Mouse (Mus musculus) fat pad, adult 2 months (tissue): ENCODE measurements around the gene Exoc7.

ENCODE experiments used
- DNase-seq: peaks from one replicate; pipeline ENCODE4 v3.0.0-alpha.2; 2011; ENCODE audit warnings: low read depth, low spot score; ENCODE audit errors: extremely low read depth

The Exoc7 gene

DNA sequence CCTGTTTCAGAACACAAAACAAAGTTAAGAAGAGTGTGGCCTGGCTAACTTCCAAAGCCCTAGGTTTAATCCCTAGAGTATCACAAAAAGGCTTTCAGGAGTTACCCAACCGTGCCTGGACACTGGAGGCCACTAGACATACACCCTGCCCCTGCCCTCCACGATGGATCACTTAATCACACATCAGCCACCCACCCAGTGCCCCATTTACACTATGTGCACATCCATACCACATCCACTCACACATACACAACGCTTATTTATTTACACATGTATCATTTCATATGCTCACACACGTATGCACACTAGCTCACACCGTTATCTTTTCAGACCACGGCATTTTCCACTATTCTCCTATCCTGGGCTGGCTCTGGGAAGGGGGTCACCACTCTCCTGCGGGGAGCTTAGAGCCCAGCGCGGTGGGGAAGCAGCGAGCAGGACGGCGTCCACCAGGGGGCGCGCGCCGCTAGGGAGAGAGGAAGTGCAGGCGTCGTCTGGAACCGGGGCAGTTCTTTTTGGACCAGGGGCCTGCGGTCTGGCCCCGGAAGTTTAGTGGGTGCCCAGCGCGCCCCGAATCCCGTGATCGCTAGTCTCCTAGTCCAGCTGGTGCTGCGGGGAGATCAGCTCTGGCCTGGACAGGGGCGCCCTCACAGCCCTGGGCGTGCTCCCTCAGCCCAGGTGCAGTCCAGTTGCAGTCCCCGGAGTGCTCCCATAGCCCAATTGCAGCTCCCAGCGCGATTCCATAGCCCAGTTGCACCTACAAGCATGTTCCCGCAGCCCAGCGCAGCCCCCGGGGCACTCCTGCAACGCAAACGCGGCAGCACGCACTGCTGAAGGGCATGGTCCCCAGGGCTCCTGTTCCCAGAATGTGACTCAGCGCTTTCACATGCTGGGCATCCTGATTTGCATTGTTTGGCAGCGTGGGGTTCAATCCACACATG, 12.0 kb upstream of the Exoc7 start:
- DNase-seq: no peak

DNA sequence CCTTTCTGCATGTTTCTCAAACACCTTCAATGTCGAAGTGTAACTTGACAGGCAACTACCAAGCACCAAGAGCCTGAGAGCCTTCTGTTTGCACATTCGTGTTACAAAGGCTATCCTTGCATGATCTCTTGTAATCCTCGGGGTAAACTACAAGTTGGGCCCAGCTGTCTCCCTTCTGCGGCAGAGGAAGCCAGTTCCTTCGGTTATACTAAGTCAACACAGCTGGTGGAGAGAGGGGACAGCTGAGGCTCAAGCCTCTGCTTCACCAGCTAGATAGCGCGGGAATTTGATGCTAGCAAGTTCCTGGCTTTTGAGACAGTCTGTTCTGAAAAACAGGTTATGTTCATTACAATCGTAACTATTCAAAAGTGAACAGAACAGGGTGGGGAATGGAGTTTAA, 5.3 kb upstream of the Exoc7 start:
- no peak for DNase-seq

DNA sequence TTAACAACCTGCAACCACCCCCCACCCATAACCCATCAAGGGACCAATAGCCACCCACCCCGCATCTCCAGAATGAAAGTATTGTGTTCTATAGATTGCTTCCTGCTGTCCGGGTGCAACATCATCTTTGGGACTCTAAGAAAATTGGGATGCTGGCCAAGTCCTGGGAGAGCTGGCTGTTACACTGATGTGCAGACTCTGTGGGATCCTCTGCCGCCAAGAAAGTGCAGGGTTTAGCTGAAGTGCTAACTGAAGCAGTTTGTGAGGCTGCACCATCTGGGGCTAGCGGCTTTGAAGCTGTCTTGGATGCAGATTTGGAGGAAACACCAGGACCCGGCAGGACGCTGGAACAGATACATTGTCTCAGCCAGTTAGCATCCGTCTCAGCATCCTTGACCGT, 4.1 kb upstream of the Exoc7 start:
- no peak for DNase-seq

DNA sequence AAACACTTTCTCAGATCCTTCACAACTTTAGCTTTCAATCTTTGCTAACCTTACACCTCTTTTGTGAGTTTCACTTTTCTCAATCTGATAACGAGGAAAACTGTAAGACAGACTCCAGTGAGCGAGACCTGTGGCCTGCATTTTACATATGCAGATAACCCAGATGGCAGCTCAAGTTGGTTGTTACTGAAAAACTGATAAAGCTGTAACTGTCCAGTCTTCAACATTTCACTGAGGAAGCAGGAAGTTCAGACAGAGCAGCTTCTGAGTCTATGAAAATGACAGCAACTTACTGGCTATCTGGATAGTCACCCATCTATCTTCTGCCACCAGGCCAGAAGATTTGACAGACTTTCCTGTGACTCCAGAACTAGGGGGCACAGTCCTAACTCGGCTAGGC, 2.6 kb upstream of the Exoc7 start:
- DNase-seq: no peak

DNA sequence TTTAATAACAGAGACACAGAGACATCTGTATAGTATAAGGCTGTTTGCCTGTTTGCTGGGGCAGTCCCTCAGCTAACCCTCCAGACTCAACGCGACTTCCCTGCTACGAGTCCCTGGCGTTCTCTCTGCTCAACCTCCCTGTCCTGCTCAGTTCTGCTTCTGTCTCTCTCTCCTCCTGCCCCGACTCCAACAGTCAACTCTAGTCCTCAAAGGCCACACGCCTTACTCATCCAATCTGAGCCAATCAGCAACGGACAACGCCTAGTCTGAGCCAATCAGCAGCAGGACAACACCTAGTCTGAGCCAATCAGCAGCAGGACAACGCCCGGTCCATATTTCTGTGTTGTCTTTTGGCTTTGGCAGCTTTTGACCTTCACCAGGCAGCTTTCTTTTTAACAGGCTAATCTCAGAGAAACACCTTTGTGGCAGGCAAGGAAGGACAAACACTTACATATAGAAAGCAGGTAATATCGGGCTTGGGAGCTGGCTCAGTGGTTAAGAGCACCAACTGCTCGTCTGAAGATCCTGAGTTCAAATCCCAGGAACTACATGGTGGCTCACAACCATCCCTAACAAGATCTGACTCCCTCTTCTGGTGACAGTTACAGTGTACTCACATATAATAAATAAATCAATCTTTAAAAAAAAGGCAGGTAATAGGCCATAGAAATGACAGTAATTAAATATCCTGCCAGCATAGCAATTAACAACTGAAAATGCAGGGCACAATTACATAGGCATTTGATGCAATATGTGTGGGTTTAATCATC, 914 bp upstream of the Exoc7 start:
- no peak for DNase-seq

DNA sequence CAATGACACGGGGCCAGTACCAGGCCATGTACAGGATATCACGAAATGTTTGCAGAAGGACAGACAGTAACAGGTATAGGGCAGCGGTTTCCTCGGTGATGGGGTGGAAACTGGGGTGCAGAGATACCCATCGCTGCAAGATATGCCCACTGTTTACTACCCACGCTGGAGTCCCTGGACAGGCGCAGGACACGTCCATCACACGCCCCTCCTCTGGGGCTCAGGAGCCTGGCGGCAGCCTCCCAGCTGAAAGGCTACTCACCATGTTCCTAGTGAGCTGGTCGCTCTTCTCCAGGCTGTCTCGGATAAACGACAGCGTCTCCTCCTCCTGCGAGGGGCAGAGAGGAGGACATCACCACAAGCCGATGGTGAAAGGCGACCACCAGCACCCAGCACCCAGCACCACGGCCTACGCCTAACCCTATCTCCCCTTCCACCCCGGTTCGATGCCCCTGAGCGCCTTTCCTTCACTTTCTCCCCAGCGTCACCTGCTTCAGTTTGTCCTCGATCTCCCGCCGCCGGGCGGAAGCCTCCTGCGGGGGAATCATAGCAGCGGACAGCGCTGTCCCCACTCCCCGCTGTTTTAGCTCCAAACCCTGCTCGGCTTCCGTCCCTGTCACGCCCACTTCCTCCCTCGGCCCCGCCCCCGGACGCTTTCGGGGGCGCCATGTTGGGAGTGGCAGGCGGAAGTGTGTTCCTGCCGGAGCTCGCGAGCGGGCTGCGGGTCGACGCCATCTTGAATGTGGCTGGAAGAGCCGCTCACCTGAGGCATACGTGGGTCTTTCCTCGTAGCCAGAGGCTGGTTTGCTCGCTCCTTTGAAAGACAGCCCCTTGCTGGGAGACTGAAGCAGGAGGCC, 679 bp downstream of the Exoc7 start:
- peak; percentile 28 for DNase-seq

DNA sequence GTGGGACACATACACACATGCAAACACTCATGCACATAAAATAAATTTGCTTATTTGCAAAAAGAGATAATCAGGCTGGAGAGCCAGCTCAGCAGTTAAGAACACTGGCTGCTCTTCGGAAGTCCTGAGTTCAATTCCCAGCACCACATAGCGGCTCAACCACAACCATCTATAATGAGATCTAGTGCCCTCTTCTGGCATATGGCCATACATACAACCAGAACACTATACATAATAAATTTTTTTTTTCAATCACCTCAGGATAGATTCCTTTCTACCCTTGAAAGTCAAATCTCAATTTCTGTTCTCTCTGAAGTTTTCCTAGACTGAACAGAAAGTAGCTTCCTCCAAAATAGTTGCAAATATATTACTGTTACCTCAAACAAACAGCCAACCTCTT, 1.6 kb downstream of the Exoc7 start:
- no peak for DNase-seq

DNA sequence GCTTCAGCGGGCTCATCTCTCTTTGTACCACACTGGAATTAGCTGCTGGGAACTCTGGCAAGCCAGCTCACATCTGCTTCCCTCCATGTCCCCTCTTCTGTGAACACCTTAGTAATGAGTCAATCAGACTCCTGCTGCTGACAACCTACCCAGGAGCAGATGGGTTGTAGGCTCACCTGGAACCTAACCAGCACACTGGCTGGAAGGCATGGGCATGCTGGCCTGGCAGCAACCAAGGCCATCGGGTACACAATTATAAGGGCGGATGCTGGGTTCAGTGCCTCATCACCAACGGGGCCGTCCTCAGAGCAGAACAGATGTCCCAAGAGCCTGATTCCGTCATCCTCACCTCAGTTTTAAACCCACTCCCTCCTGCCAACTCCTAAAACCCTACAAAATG, 8.4 kb downstream of the Exoc7 start:
- DNase-seq: no peak

DNA sequence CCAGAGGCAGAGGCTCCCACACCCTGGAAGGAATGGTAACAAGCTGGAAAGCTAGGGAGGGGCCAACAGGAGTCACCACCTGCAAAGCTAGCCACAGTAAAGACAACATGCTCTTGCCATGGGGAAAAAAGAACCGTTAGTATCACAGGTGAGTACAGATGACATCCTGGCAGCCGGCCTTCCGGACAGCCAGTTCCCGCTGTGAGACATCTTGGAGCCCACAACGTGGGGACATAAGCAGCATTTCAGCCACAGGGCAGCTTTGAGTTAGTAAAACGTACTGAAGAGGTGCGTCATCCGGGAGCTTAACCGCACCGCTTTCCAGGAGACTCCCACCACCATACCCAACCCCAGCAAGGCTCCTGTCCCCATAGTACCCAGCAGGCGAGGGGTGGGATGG, 8.8 kb downstream of the Exoc7 start:
- DNase-seq: no peak

DNA sequence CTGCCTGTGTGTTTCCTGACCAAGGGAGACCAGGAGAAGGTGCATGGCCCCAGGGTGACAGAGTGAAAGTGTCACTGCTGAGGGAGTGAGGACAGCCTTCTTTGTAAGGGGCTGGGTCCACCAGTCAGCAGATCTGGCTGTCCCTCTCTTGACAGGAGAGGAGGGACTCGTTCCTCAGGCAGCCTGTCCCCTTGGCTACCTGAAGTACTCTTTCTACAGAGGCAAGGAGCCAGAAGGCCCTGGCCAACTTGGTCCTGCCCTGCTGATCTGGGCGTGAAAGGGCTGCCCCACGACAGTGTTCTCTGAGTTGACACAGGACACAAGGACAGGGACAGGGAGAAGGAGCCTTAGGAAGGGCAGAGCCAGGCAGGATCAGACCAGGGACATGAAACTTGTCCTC, 10.0 kb downstream of the Exoc7 start:
- DNase-seq: no peak

DNA sequence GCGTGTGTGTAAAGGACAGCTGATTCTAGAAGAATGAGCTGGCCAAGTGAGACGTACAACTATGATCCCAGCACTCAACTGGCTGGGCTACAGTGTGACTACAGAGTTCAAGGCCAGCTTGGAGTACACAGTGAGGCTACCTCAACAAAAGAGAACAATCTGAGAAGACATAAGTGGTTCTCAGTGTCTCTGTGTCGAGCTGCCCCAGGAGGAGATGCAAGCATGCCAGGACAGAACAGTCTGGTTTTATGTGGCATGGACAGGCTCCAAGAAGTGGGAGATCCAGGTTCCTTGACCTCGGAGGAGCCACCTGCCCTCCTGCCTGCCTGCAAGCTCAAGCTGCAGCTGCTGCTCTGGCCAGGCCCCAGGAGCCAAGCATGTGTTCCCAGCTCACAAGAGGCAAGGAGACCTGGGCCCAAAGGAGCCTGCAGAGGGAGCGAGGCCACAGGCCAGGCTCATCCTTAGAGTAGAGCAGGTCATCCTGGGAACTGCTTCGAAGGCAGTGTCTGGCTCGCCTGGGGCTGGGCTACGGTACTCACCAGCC, 10.8 kb downstream of the Exoc7 start:
- no peak for DNase-seq

DNA sequence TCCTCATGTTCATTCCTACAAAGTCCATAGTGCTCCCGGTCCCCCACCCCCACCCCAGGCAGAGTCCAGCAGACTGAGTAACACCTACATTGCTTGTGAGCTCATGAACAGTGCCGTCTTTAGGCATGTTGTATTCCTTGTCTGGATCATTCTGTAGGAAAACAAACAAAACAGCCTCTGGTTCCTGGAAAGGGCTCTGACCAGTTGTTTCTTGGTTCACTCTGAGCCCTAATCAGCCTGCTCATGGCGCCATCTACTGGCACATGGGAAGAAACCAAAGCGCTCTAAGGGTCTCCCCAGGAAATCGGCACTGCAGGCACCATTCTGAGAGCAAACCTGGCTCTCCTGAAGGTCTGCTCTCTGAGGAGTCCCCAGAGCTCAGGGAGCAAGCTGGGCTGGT, 12.7 kb downstream of the Exoc7 start:
- no peak for DNase-seq

DNA sequence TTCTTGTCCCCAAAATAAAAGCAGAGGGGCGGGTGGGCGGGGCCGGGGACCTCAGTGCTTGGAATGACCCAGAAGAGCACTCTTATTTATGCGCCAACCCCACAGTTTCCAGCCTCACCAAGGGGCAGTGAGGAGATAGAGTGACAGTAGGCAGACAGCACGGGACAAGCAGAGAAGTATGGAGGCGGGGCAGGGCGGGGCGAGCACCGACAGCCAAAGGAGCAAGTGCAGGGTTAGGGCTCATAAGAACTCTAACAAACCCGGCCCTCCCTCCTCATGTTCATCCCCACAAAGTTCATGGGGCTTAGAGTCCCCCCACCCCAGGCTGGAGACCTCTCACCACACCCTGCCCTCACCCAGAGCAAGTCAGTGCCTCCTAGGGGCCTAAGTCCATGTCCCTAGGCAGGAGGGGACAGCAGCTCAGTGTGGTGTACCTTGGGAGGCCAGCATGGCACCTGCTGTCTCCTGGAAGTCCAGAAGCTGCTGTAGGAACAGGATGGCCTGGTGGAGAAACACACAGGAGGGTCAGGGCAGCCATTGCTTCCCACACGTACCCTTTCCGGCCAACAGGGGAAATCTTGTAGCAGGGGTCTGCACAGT, 13.4 kb downstream of the Exoc7 start:
- no peak for DNase-seq

DNA sequence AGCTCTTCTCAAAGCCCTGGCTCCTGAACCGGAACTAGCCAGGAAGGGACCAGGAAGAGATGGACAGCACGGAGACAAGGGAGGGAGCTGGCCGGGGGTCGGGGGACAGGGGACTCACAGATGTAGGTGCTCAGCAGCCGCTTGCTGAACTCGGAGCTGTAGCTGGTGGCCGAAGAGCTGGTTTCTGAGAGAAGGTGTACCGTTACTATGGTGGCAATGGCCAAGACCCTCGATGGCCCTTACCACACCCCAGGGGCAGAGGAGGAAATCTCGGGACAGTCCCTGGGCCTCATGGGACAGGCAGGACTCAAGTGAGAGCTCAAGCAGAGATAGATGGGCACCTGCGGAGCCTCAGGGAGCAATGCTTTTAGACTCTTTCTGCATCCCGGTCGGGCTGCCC, 14.6 kb downstream of the Exoc7 start:
- DNase-seq: no peak

DNA sequence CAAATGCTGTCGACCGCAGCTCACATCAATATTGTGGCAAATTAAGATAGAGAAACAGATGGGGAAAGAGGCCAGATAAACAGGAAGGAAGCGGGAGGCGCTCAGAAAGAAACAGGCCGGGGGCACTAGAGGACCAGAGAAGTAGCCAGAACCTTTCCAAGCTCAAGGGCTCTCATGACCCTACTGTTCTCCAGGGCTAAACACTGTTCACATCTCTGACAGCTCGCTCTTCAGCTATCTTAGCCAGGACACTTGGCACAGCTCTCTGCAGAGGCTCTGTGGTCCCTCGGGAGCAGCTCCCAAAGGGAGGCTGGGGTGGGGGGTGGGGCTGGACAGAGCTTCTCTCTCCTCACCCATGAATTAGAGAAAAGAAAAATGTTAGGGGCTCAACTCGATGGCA, 16.5 kb downstream of the Exoc7 start:
- DNase-seq: no peak

DNA sequence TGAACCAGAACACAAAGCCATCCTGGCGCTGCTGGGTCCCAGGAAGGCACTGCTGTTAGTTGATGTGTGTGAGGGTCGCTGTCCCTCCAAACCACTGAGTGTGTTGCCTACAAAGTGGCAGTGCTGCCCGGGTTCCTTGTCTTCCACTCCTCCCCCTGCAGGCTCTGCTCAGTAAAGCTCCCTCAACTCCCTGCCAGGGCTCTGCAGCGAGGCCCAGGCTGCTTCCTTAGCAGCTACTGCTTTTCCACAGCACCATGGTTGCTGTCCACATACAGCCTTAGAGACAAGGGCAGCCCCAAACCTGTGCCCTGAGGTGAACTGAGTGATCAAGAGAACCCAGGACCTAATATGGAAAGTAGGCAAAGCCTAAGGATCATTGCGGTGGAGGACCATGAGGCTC, 19.7 kb downstream of the Exoc7 start:
- DNase-seq: no peak

DNA sequence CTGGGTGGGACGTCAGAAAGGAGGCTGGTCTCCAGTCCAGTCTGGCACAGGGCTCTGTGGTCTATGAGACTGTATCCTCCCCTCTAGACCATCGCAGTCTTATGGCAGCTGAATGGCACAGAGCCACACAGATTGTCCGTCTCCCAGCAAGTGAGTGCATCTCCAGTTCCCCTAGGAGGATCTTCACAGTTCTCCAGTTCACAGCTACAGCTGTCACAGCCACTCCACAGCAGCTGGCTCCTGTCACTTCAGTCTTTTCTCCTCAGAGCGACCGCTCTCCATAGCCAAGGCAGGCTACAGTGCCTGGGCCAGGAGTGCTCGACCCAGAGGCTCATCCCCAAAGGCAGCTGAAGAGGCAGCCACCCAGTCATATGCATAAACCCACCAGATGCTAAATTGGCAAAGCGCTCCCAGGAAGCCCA, 21.3 kb downstream of the Exoc7 start:
- no peak for DNase-seq

DNA sequence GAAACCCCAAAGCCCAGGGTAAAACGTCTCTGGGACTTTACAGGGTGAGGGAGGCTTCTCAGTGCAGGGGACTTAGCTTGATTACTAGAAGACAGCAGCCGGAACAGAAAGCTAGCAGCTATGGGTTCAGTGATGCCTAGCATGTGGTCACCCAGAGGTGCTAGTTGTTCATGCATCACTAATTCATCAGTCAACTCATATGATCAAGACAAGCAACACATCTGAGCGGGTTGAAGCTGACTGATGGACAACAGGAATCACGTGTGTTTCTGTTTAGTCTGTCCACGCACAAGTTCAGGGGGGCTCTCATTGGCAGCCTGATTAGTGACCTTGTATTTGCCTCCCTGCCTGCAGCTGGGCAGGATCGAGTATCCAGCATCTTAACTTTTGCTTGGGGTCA, 23.1 kb downstream of the Exoc7 start:
- no peak for DNase-seq

DNA sequence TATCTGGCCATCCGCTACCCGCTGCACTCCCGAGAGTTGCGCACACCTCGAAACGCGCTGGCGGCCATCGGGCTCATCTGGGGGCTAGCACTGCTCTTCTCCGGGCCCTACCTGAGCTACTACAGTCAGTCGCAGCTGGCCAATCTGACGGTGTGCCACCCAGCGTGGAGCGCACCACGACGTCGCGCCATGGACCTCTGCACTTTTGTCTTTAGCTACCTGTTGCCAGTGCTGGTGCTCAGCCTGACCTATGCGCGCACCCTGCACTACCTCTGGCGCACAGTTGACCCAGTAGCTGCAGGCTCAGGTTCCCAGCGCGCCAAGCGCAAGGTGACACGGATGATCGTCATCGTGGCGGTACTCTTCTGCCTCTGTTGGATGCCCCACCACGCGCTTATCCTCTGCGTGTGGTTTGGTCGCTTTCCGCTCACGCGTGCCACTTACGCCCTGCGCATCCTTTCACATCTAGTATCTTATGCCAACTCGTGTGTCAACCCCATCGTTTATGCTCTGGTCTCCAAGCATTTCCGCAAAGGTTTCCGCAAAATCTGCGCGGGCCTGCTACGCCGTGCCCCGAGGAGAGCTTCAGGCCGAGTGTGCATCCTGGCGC, 24.0 kb downstream of the Exoc7 start:
- DNase-seq: no peak

DNA sequence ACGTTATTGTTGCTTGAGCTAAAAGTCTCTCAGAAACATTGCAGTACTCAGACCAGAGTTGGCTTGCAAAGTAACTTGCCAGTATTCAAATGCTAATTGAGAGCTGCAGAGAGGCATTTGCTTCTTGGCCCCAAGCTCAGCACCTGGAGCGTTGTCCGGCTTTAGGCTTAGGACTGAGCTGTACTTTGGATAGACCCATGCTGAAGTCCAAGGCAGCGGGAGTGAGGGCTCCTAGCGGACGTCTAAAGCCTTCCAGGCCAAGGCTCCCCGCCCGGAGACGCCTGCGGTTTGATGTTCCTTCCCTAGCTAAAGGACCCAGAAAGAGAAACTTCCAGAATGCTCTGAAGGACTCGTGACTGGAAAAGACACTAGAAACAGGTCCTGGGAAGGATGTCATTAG, 24.9 kb downstream of the Exoc7 start:
- no peak for DNase-seq
